Mouse (Mus musculus) urinary bladder, postnatal 25 days (tissue): ENCODE data around the gene 9130023H24Rik.

Source experiments
- DNase-seq: peaks from one replicate; pipeline ENCODE4 v3.0.0; 2022; ENCODE audit warnings: low spot score

Gene 9130023H24Rik

DNA sequence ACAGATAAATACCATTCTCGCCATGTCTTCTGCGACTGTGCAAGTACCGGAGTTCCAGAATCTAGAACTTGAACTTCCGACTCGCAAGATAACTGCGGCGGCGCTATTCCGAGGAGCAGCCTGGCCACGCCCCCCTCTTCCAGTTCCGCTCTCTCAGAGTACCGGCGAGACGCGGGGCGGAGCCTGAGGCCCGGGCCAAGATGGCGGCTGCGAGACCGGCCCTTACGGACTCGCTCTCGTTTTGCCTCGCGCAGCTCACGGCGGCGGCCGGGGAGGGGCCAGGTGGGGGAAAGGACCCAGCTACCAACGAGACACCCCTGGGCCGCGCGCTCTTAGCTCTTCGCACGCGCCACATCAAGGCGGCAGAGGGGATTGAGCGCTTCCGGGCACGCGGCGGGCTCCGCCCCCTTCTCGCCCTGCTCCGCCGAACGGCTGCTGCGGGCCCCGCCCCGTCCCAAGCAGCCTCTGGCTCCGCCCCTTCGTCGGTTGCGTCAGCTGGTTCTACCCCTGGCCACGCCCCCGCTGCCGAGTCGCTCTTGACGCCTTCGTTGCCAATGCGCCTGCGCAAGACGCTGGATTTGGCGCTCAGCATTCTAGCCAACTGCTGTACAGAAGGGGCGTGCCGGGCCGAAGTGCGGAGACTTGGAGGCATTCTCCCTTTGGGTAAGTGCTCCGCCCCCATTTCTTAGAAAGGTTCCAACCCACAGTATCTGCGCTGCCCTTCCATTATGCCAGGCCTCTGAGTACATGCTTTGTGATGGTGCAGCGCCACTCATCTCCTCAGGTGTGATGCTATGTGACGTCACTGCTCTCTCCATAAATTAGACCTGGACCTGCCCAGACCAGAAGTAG lies at the start of gene 9130023H24Rik:
Gene 9130023H24Rik (minus strand): TSS at position 105 of the 852 bp plus-strand sequence.
- peak; percentile 100 for DNase-seq

GRCm38 (mm10) chr7:128285060-128285459 lies 47.2 kb upstream of the 9130023H24Rik start:
- no peak for DNase-seq

- no peak for DNase-seq
These were observed 46.2 kb upstream of the 9130023H24Rik start for GRCm38 (mm10) chr7:128284047-128284446.

GRCm38 (mm10) chr7:128282532-128283244 lies 44.9 kb upstream of the 9130023H24Rik start:
- no peak for DNase-seq

- no peak for DNase-seq
These were observed 43.9 kb upstream of the 9130023H24Rik start for GRCm38 (mm10) chr7:128281765-128282164.

DNA sequence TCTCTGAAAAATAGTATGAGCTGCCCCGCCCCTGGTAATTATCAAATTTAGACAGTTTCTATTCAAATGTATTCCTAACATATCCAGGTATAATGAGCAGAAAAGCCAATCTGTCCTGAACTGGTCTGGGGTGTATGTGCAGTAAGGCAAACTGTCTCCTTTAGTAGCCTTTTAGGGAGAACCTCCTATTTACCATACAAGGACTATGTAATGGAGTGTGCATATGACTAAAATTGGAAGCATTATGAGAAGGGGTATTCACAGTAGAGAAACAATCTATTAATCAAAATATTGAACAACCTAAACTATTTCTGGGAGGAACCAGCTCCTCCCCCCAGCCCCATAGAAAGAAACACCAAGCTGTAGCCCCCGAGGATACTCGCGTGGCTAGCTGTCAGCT lies 41.9 kb upstream of the 9130023H24Rik start:
- no peak for DNase-seq

- no peak for DNase-seq
These were observed 38.2 kb upstream of the 9130023H24Rik start for GRCm38 (mm10) chr7:128276051-128276450.

DNA sequence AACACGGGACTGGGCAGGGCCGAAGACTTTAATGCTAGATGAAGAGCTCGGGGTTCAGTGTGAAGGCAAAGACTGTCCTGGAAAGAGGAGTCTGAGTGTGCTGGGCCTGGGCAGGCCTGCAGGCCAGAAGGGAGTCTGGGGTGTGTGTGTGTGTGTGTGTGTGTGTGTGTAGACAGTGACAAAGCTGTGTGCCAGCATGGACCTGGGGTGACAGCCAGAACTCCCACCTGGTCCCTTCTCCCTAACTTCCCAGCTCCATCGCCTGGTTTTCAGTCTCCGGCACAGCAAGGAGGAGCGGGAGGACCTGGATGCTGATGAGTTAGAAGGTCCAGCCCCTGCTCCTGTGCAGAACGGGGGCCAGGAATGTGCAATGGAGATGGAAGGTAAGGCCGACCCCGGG lies 33.7 kb upstream of the 9130023H24Rik start:
- no peak for DNase-seq

DNA sequence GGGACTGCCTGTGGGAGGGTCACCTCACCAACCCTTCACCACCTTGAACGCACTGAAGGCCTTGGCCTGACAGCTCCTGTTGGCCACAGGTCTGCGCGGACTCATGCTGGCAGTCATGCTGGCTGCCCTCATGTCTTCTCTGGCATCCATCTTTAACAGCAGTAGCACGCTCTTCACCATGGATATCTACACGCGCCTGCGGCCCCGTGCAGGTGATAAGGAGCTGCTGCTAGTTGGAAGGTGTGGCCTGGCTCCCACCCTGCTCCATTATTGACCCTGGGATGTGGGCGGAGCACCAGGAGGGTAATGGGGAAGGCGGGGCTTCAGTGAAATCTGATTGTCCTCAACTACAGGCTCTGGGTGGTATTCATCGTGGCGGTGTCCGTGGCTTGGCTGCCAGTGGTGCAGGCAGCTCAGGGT lies 32.6 kb upstream of the 9130023H24Rik start:
- no peak for DNase-seq

DNA sequence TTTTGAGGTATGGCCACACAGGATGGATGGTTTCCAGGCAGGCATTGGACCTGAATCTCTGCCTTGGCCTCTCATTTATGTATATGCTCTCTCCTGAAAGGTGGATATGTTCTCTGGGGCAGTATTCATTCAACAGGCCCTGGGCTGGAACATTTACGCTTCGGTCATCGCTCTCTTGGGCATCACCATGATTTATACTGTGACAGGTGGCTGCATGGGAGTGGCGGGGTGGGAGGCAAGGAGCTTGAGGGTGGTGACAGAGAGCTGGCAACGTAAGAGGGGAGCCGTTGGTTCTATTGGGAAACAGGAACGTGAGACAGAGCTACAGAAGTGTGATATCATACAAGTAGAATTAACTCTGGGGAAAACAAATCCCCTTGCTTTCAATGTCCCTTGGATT lies 30.0 kb upstream of the 9130023H24Rik start:
- DNase-seq: no peak

DNA sequence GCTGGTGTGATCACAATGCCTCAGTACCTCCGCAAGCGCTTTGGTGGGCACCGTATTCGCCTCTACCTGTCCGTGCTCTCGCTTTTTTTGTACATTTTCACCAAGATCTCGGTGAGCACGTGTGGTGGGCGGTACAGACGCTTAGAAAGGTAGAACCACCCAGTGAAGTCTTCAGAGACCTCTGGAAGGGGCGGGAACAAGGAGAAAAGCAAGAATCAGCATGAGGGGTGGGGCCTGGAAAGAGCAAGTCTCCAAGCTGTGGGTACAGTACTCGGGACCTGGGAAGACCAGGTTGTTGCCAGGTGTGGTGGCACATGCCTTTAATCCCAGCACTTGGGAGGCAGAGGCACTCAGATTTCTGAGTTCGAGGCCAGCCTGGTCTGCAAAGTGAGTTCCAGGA lies 29.6 kb upstream of the 9130023H24Rik start:
- DNase-seq: no peak

DNA sequence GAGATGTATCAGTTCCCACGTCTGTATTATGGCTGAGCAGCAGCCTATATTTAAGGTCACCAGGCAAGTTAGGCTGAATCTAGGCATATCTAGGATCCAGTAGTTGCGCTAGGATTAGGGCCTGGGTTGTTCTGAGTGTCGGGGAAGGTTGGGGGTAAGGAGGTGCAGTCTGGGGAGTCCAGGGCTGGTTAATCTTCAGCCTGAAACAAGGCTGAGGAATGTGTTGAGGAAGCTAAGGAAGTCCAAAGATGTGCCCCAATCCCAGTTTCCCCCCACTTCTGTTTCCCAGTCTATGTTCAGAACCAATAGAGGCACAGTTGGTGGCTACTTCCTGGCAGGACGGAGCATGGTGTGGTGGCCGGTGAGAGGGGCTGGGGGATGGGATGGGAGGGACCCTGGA lies 28.2 kb upstream of the 9130023H24Rik start:
- DNase-seq: no peak

GRCm38 (mm10) chr7:128265411-128265810 lies 27.6 kb upstream of the 9130023H24Rik start, which contains the start of gene Slc5a2:
Gene Slc5a2, plus strand, starts transcription at chr7:128265657.
- no peak for DNase-seq

DNA sequence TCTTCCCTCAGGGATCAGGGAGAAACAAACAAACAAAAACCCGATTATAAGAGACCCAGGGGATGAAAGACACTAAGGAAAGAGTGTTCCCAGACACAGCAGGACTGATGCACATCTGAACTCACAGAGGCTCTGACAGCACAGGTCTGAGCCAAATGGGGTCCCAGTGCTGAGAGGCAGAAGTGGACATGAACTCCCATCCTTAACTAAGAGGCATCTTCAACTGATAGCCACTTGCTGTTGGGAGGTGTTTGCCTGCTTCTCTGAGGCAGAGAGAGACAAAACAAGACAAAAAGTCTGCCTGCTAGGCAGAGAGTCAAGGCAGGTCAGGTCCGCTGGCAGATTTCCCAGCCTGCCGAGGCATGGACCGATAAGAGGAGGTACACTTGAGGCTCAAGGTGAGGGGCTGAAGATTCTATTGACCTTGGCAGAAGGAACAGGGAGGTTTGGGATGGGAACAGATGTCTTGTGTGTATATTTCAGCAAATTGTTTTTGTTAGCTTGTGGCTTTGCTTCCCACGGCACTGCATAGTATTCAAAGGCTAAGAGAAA lies 19.0 kb upstream of the 9130023H24Rik start:
- no peak for DNase-seq

DNA sequence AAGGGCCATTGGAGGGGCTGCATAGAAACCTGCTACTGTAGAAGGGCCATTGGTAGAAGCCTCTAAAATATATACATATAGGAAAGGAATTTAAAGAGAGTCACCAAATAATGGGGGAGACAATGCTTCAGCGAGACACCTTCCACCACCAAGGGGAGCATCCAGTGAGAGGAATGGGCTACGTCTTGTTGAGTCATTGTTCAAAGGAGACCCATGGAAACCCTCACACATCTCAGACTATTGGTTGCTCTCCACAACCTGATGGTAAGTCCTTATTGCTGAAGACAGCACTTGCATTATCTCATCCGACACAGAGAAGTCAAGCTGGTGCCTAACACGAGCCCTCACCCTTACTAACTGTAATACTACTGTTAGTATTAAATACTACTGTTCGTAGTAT lies 17.9 kb upstream of the 9130023H24Rik start:
- DNase-seq: no peak

- DNase-seq: no peak
These were observed 17.1 kb upstream of the 9130023H24Rik start for GRCm38 (mm10) chr7:128254978-128255377.

DNA sequence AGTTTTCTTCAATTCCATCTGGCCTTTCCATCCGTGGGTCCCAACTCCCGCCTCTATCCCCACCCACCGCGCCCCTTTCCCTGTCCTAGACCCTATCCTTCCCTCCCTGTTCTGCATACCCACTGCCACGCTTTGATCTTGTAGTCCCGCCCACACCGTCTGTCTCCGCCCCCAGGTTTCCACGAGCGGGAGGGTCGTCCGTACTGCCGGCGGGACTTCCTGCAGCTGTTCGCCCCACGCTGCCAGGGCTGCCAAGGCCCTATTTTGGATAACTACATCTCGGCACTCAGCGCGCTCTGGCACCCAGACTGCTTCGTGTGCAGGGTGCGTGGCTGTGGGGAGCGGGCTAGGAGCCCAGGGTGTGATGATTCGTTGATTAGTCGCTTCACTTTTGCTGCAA lies 14.8 kb upstream of the 9130023H24Rik start:
- no peak for DNase-seq

GRCm38 (mm10) chr7:128251946-128252345 lies 14.1 kb upstream of the 9130023H24Rik start:
- DNase-seq: no peak

DNA sequence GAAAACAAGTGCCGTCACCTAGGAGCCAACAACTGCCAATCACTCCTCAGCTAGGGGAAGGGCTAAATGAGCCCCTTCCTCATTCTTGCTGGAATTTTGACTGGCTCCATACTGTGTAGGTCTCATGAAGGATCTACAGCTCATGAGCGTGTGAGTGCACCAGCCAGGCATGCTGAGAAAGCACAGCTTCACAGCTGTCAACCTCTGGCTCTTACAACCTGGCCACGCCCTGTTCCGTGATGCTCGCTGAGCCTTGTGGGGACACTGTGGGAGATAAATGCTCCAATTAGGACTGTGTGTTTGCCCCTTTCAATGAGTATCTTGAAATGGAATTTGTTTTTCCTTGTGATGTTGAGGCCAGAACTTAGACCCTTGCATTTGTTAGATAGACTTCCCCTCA lies 12.2 kb upstream of the 9130023H24Rik start:
- DNase-seq: no peak

DNA sequence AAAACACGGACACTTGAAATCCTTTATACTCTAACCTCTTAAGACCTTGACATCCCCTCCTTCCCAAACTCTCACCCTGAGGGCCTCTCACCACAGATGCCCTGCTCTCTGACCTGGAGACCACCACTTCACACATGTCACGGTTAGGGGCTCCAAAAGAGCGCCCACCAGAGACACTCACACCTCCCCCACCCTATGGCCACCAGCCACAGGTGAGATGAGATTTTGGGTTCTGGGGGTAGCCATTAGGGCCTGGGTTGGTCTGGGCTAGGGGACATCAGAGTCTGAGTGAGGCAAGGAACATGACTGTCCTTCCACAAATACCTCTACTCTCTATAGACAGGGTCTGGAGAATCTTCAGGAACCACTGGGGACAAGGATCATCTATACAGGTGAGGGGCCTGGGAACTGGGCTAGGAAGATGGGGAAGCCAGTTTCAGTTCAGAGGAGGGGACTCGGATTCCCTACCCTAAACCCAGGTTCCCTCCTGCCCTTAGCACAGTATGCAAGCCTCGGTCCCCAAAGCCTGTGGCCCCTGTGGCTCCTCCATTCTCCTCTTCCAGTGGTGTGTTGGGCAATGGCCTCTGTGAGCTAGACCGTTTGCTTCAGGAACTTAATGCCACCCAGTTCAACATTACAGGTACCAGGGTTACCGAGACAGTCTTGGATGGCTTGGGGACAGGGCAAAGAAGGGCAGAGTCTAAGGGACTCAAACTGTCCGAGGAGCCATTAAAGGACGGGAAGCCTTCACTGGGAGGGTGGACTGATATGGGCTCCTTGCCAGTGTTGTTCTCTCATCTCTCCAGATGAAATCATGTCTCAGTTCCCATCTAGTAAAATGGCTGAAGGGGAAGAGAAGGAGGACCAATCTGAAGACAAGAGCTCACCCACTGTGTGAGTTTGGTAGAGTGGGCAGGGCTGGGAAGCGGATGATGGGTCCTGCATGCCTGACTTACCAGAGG lies 10.5 kb upstream of the 9130023H24Rik start:
- DNase-seq: no peak

- peak; percentile 84 for DNase-seq
These were observed 9.6 kb upstream of the 9130023H24Rik start for GRCm38 (mm10) chr7:128247443-128247842.
